Mouse (Mus musculus) ES-E14 (cell line): ENCODE measurements around the gene Dpysl4. TPM values are rescaled to one million over a fixed set of nuclear protein-coding genes. Genes with fewer than 3 reads are reported as not detected.

Experiments used
- DNase-seq: peaks from one replicate; pipeline ENCODE4 v3.0.0-alpha.2; 2013; ENCODE audit warnings: low read depth, low spot score
- H3K27ac ChIP-seq: 2 replicates; pipeline ENCODE4 v1.5.1; 2012; ENCODE audit warnings: low read depth, mild to moderate bottlenecking, low read length, moderate library complexity, mixed read lengths; ENCODE audit not compliant: poor library complexity, insufficient read depth, severe bottlenecking
- H3K36me3 ChIP-seq: 2 replicates; pipeline ENCODE4 v1.6.1; 2012; ENCODE audit warnings: mild to moderate bottlenecking, low read length, moderate library complexity, mixed read lengths; ENCODE audit not compliant: control insufficient read depth, poor library complexity, insufficient read depth, severe bottlenecking
- H3K4me1 ChIP-seq, 2 experiments: fragments of 150-350 bp in 1 of 2; sonication (generic) in 1 of 2; 2 replicates each; pipeline ENCODE4 v1.6.1; 2012; ENCODE audit warnings: low read length in 2 of 2, mild to moderate bottlenecking in 1 of 2, mixed read lengths in 1 of 2; ENCODE audit not compliant: control insufficient read depth in 2 of 2, insufficient read depth in 2 of 2, poor library complexity in 1 of 2
- H3K4me3 ChIP-seq, 2 experiments: fragments of 150-350 bp in 1 of 2; sonication (generic) in 1 of 2; 2 replicates each; pipeline ENCODE4 v1.5.1; 2012; ENCODE audit warnings: low read length in 2 of 2, low read depth in 1 of 2, mild to moderate bottlenecking in 1 of 2, mixed read lengths in 1 of 2; ENCODE audit not compliant: insufficient read depth in 1 of 2, poor library complexity in 1 of 2, severe bottlenecking in 1 of 2
- H3K9ac ChIP-seq: 2 replicates; pipeline ENCODE4 v1.6.1; 2012; ENCODE audit warnings: low read depth, mild to moderate bottlenecking, low read length, mixed read lengths; ENCODE audit not compliant: poor library complexity, insufficient read depth, severe bottlenecking
- H3K9me3 ChIP-seq: fragments of 150-350 bp; sonication (generic); 2 replicates; pipeline ENCODE4 v1.6.1; 2012; ENCODE audit warnings: low read depth, mild to moderate bottlenecking, low read length; ENCODE audit not compliant: control insufficient read depth, insufficient read depth
- CHD2 ChIP-seq: IDR thresholded peaks from 2 replicates; pipeline ENCODE4 v1.6.1; 2014; ENCODE audit warnings: mild to moderate bottlenecking, low read depth, low read length, inconsistent platforms
- HCFC1 ChIP-seq: IDR thresholded peaks from 2 replicates; pipeline ENCODE4 v1.6.1; 2012; ENCODE audit warnings: low read length, inconsistent platforms, borderline replicate concordance; ENCODE audit not compliant: insufficient read depth
- MAFK ChIP-seq: IDR thresholded peaks from 2 replicates; pipeline ENCODE4 v1.6.1; 2014; ENCODE audit warnings: mild to moderate bottlenecking, low read depth, low read length, inconsistent platforms; ENCODE audit not compliant: insufficient read depth
- ZC3H11A ChIP-seq: IDR thresholded peaks from 2 replicates; pipeline ENCODE4 v1.6.1; 2012; ENCODE audit warnings: low read depth, mild to moderate bottlenecking, inconsistent platforms, low read length, borderline replicate concordance
- ZNF384 ChIP-seq: IDR thresholded peaks from 2 replicates; pipeline ENCODE4 v1.6.1; 2012; ENCODE audit warnings: low read depth, low read length, inconsistent platforms
- in situ Hi-C, 2 experiments: fragments of 600-800 bp; cut with MboI; formaldehyde crosslinking; loops; one replicate each; pipeline ENCODE4 v1.15.1; 2025; ENCODE audit warnings: low sequenced_read_pairs in 2 of 2, inconsistent platforms in 1 of 2; ENCODE audit not compliant: unreplicated experiment in 2 of 2
- total RNA-seq: library from RNA; depleted of rRNA; stranded (reverse); fragments of 300-350 nt; gene quantifications from 2 replicates; pipeline ENCODE4 v1.2.3, GENCODE M21; 2012

The Dpysl4 gene
- total RNA-seq, 1 experiment: 4.5 TPM

DNA sequence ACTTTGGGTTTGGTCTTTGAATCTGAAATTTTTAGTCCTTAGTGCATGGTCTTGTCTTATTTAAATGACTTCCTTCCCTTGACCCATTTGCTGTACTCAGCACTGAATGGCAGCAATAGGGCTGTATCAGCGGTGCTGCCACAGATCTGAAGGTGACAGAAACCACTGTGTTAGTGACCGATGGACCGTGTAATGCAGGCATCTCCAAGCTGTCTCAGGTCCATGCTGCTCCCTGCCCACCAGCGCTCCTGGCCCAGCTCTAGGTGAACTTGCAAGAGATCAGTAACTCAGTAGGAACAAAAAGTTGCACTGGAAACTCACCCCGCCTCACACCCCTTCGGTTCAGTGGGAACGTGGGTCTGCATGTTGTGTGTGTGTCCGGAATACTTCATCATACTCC lies 3.5 kb upstream of the Dpysl4 start:
- in situ Hi-C loops: loop anchor here in 1 of 2 experiments (25.0 kb wide), 1 partner anchor 380 kb away; no protein-coding TSS in a partner anchor
- no peak for TF ChIP-seq HCFC1
- TF ChIP-seq ZNF384: no peak
- TF ChIP-seq ZC3H11A: no peak
- TF ChIP-seq CHD2: no peak
- TF ChIP-seq MAFK: no peak

GRCm38 (mm10) chr7:139084316-139084715 lies 1.5 kb upstream of the Dpysl4 start:
- DNase-seq: no peak
- Histone ChIP-seq H3K9ac (no peak overlapping the region), H3K4me3 (no peak overlapping the region), H3K4me1 (peaks cover 4 to 10% of the 10 kb centered on the region in 2 experiments; a peak in 2 of 4 replicates), H3K9me3 (no peaks in the 10 kb centered on the region), H3K27ac (no peak overlapping the region), H3K36me3 (no peaks in the 10 kb centered on the region)
- no peak for TF ChIP-seq CHD2
- TF ChIP-seq HCFC1: no peak
- no peak for TF ChIP-seq ZC3H11A
- no peak for TF ChIP-seq ZNF384
- no peak for TF ChIP-seq MAFK
- in situ Hi-C loops: loop anchor here in 1 of 2 experiments (25.0 kb wide), 1 partner anchor 378 kb away; no protein-coding TSS in a partner anchor

More for the DNA sequence above, 3.5 kb upstream of the Dpysl4 start:
- Histone ChIP-seq H3K4me3 (no peak overlapping the region), H3K9me3 (no peaks in the 10 kb centered on the region), H3K4me1 (peaks cover 4 to 19% of the 10 kb centered on the region in 2 experiments; a peak in 2 of 4 replicates), H3K27ac (no peak overlapping the region), H3K36me3 (no peaks in the 10 kb centered on the region), H3K9ac (no peak overlapping the region)
- no peak for DNase-seq

DNA sequence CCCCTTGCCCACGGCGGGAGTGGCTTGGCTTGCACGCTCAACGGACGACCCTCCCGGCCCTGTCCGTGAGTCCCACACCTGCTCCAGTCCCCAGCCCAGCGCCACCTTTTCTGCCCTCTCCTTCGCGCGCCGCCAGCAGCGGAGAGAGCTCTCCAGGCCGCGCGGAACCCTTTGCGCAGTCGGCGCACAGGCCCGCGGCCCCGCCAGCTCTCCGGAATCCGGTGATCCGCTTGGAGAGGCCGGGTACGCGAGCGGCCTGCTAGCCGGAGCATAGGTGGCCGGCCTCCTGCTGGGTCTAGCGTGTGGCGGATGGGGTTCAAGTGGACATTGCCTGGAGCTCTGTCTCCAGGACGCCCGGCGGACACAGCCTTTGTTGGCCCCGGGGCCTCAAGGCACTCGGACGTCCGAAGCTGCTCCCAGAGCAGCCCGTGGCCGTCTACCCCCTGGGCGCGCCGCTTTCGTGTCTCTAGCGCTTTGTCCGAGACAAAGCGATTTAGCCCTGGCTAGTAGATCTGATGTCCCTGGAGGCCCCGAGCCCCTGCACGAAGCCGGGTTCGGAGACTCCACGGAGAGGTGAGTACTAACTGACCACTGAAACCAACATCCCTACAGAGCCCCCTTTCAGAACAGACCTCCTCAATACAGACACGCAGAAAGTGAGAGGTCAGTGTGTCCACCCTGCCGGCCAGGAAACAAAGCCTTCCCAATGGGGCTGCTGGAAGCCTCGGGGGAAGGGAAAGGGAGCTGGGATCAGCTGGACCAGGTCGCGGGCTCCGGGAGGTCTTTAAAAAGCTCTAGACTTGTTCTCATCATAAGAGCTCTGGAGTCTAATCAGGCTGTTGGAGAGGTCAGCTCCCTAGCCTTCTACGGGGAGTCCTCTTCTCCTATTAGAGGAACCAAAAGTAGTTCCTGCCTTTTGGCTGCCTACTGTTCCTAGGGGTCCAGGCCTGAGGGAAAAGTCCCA lies 676 bp downstream of the Dpysl4 start:
- Histone ChIP-seq H3K9ac (peak overlapping the region; percentile 56), H3K4me1 (peaks cover 0 to 9% of the 10 kb centered on the region in 2 experiments; a peak in 1 of 4 replicates), H3K27ac (no peak overlapping the region), H3K4me3 (peak overlapping the region; percentile 75 to 77), H3K36me3 (no peaks in the 10 kb centered on the region), H3K9me3 (no peaks in the 10 kb centered on the region)
- TF ChIP-seq HCFC1 (no peak), ZC3H11A (no peak), MAFK (no peak), ZNF384 (no peak), CHD2 (no peak)
- in situ Hi-C loops: loop anchor here in 1 of 2 experiments (25.0 kb wide), 1 partner anchor 376 kb away; no protein-coding TSS in a partner anchor
- DNase-seq: no peak

DNA sequence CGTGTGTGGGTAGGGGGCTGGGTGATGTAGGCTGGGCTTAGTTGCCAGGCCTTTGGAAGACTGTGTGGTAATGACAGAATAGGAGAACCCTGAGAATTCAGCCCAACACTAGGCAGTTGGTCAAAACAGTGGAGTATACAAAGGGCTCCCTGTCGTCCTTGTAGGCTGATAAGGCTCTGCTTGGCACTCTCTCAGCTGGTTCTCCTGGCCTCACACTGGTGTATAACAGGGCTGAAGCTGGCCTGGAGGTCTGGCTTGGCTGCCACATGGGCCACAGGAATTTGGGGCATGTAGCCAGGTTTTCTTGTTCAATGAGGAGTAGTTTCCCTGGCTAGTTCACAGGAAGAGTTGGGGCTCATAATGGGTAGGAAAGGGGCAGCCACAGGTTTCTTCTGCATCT lies 2.0 kb downstream of the Dpysl4 start:
- Histone ChIP-seq H3K27ac (no peak overlapping the region), H3K9me3 (no peaks in the 10 kb centered on the region), H3K4me3 (no peak overlapping the region), H3K36me3 (no peaks in the 10 kb centered on the region), H3K9ac (no peak overlapping the region), H3K4me1 (peaks cover 0 to 9% of the 10 kb centered on the region in 2 experiments; a peak in 1 of 4 replicates)
- in situ Hi-C loops: loop anchor here in 1 of 2 experiments (25.0 kb wide), 1 partner anchor 374 kb away; no protein-coding TSS in a partner anchor
- TF ChIP-seq HCFC1 (no peak), ZC3H11A (no peak), CHD2 (no peak), ZNF384 (no peak), MAFK (no peak)
- no peak for DNase-seq
